Comparison of ENCODE assay signal across 11 mouse cellular contexts in genomic region chr6:101501716-101502115, GRCm38 (mm10).
"Had no signal": no experiment of that assay in that cellular context is flagged by ENCODE, and none has a peak within 500 bp of the region (broad histone marks: within the 10 kb centered on the region; RNA-seq: fewer than 3 reads in every experiment).

No protein-coding gene starts in this region.

- H3K4me2 ChIP-seq: midbrain, embryonic 12.5 days; neural tube, embryonic 13.5 days had no signal

- H3K4me1 ChIP-seq: neural tube, embryonic 13.5 days had no signal

- H3K27me3 ChIP-seq: midbrain, embryonic 12.5 days; neural tube, embryonic 13.5 days had no signal

- DNase-seq: kidney, adult 9 months; kidney, postnatal 10 days; kidney, postnatal 4 days; lung, adult 18-20 months; retina, postnatal 1 day; thymus, postnatal 36 days had no signal

- H3K27ac ChIP-seq: layer of hippocampus, adult 2 months; liver, embryonic 14.5 days; midbrain, embryonic 12.5 days; neural tube, embryonic 13.5 days had no signal

- H3K36me3 ChIP-seq: midbrain, embryonic 12.5 days; neural tube, embryonic 13.5 days had no signal

- H3K9ac ChIP-seq: liver, embryonic 14.5 days; midbrain, embryonic 12.5 days; neural tube, embryonic 13.5 days had no signal

- ATAC-seq: midbrain, embryonic 16.5 days had no signal

- H3K9me3 ChIP-seq: midbrain, embryonic 12.5 days; neural tube, embryonic 13.5 days had no signal

- H3K4me3 ChIP-seq: layer of hippocampus, adult 2 months; midbrain, embryonic 12.5 days; neural tube, embryonic 13.5 days had no signal
